Mouse (Mus musculus) c-Kit-positive CD71-negative TER-119-negative erythroid progenitor cells, embryonic 14.5 days (primary cell): Measurements from ENCODE around the gene Foxc2.

Source experiments
- DNase-seq: peaks from one replicate; pipeline ENCODE4 v3.0.0-alpha.2; 2013; ENCODE audit warnings: low read depth

The Foxc2 gene

GRCm38 (mm10) chr8:121086004-121086900, 29.7 kb upstream of the Foxc2 start:
- DNase-seq: no peak

- no peak for DNase-seq
These were observed 27.7 kb upstream of the Foxc2 start for GRCm38 (mm10) chr8:121088281-121088680.

GRCm38 (mm10) chr8:121088871-121089630, 26.9 kb upstream of the Foxc2 start:
- no peak for DNase-seq

- no peak for DNase-seq
These were observed 26.2 kb upstream of the Foxc2 start for GRCm38 (mm10) chr8:121089631-121090380.

GRCm38 (mm10) chr8:121090716-121091115, 25.3 kb upstream of the Foxc2 start:
- DNase-seq: no peak

GRCm38 (mm10) chr8:121092141-121092540, 23.8 kb upstream of the Foxc2 start:
- no peak for DNase-seq

GRCm38 (mm10) chr8:121092627-121093026, 23.3 kb upstream of the Foxc2 start:
- peak; percentile 82 for DNase-seq

- no peak for DNase-seq
These were observed 22.5 kb upstream of the Foxc2 start for GRCm38 (mm10) chr8:121093496-121093895.

GRCm38 (mm10) chr8:121104049-121104818, 11.7 kb upstream of the Foxc2 start:
- peak; percentile 81 for DNase-seq

GRCm38 (mm10) chr8:121107668-121108656, 8.0 kb upstream of the Foxc2 start, which contains the start of gene Mthfsd:
Gene Mthfsd (minus strand): TSS chr8:121108392.
- DNase-seq: peak; percentile 94

GRCm38 (mm10) chr8:121108657-121109056, 7.3 kb upstream of the Foxc2 start:
- DNase-seq: no peak

GRCm38 (mm10) chr8:121111145-121111907, 4.6 kb upstream of the Foxc2 start:
- no peak for DNase-seq

GRCm38 (mm10) chr8:121113261-121113660, 2.7 kb upstream of the Foxc2 start:
- DNase-seq: peak; percentile 91

- no peak for DNase-seq
These were observed 835 bp upstream of the Foxc2 start for GRCm38 (mm10) chr8:121115136-121115535.

GRCm38 (mm10) chr8:121116591-121117185, 717 bp downstream of the Foxc2 start:
- DNase-seq: no peak

- DNase-seq: no peak
These were observed 1.2 kb downstream of the Foxc2 start for GRCm38 (mm10) chr8:121117186-121117651.

GRCm38 (mm10) chr8:121117906-121118305, 1.9 kb downstream of the Foxc2 start:
- DNase-seq: no peak

- no peak for DNase-seq
These were observed 2.9 kb downstream of the Foxc2 start for GRCm38 (mm10) chr8:121118634-121119420.
